Mouse (Mus musculus) neural tube, embryonic 15.5 days (tissue): ENCODE data around the gene Rad9b. TPM values are rescaled to one million over a fixed set of nuclear protein-coding genes. Genes with fewer than 3 reads are reported as not detected.
"Not testable (repeated sequence)": the region's sequence is repeated elsewhere in the genome, so short reads cannot be mapped to it uniquely, and the experiment has no call there.

ENCODE experiments used
- ATAC-seq: fragments of 200-750 bp; cut with Nextera tagmentation; 2 replicates; pipeline ENCODE4 v1.8.0; 2017; ENCODE audit warnings: mild to moderate bottlenecking, moderate TSS enrichment, moderate library complexity; ENCODE audit not compliant: low FRiP score
- H3K27ac ChIP-seq: fragments of 300-500 bp; sonication (generic); replicated peaks from 2 replicates; pipeline ENCODE4 v1.5.1; 2015; ENCODE audit warnings: mild to moderate bottlenecking, inconsistent platforms
- H3K27me3 ChIP-seq: fragments of 300-500 bp; sonication (generic); replicated peaks from 2 replicates; pipeline ENCODE4 v1.6.1; 2015; ENCODE audit warnings: inconsistent platforms
- H3K36me3 ChIP-seq: fragments of 300-500 bp; sonication (generic); 2 replicates; pipeline ENCODE4 v1.6.1; 2015; ENCODE audit warnings: inconsistent platforms
- H3K4me1 ChIP-seq: fragments of 300-500 bp; sonication (generic); 2 replicates; pipeline ENCODE4 v1.6.1; 2015; ENCODE audit warnings: inconsistent platforms
- H3K4me2 ChIP-seq: fragments of 300-500 bp; sonication (generic); 2 replicates; pipeline ENCODE4 v1.6.1; 2015; ENCODE audit warnings: inconsistent platforms, mild to moderate bottlenecking, moderate library complexity
- H3K4me3 ChIP-seq: fragments of 300-500 bp; sonication (generic); replicated peaks from 2 replicates; pipeline ENCODE4 v1.5.1; 2015; ENCODE audit warnings: mild to moderate bottlenecking, inconsistent platforms
- H3K9ac ChIP-seq: fragments of 300-500 bp; sonication (generic); replicated peaks from 2 replicates; pipeline ENCODE4 v1.6.1; 2015; ENCODE audit warnings: mild to moderate bottlenecking, inconsistent platforms
- H3K9me3 ChIP-seq: fragments of 300-500 bp; sonication (generic); replicated peaks from 2 replicates; pipeline ENCODE4 v1.6.1; 2016; ENCODE audit warnings: inconsistent platforms
- WGBS: fragments of 180-500 bp; shearing (Covaris S2); methylation state at CpG from one replicate; pipeline ENCODE4 v1.1.7; 2015; ENCODE audit warnings: mixed read lengths; 5-methylcytosine and 5-hydroxymethylcytosine counted together
- polyA plus RNA-seq: library from polyadenylated mRNA; unstranded; fragments of >200 nt; fragmentation: Nextera tagmentation; extraction: Ambion mirVana; gene quantifications from 2 replicates; pipeline ENCODE4 v1.2.1, GENCODE M21; 2015

The Rad9b gene
- polyA plus RNA-seq, 1 experiment from 2014 or later, result 22.1 TPM

- no peaks in the 10 kb centered on the region for H3K4me1 ChIP-seq
- H3K36me3 ChIP-seq, result peaks cover 50% of the 10 kb centered on the region
- H3K9ac ChIP-seq, result no peak overlapping the region
- no peaks in the 10 kb centered on the region for H3K9me3 ChIP-seq
- H3K27me3 ChIP-seq, result no peaks in the 10 kb centered on the region
- H3K4me3 ChIP-seq, result no peak overlapping the region
- WGBS, result 67% methylated on average over 8 of the region's 8 CpGs
- H3K27ac ChIP-seq, result no peak overlapping the region
- no peak for ATAC-seq
- no peak overlapping the region for H3K4me2 ChIP-seq
Observed at GRCm38 (mm10) chr5:122323523-122323922, 30.5 kb downstream of the Rad9b start.

- WGBS, result 83% methylated on average over 12 of the region's 12 CpGs
- no peak for ATAC-seq
- no peak overlapping the region for H3K4me2 ChIP-seq
- no peak overlapping the region for H3K27ac ChIP-seq
- H3K36me3 ChIP-seq, result peaks cover 36% of the 10 kb centered on the region
- H3K27me3 ChIP-seq, result no peaks in the 10 kb centered on the region
- H3K9ac ChIP-seq, result no peak overlapping the region
- H3K9me3 ChIP-seq, result no peaks in the 10 kb centered on the region
- no peaks in the 10 kb centered on the region for H3K4me1 ChIP-seq
- no peak overlapping the region for H3K4me3 ChIP-seq
Observed at GRCm38 (mm10) chr5:122320205-122320781, 33.7 kb downstream of the Rad9b start.

- H3K4me3 ChIP-seq, result no peak overlapping the region
- peaks cover 30% of the 10 kb centered on the region for H3K36me3 ChIP-seq
- no peaks in the 10 kb centered on the region for H3K9me3 ChIP-seq
- no peak overlapping the region for H3K9ac ChIP-seq
- H3K4me2 ChIP-seq, result no peak overlapping the region
- H3K27me3 ChIP-seq, result no peaks in the 10 kb centered on the region
- 77% methylated on average over 14 of the region's 14 CpGs for WGBS
- H3K4me1 ChIP-seq, result peaks cover 3% of the 10 kb centered on the region; the same call in 1 of the 2 replicates
- H3K27ac ChIP-seq, result 0 out of 2 replicates have a peak overlapping the region, but pooled peaks have one; percentile 13
- ATAC-seq, result no peak
Observed at GRCm38 (mm10) chr5:122319474-122320204, 34.4 kb downstream of the Rad9b start.

- H3K9me3 ChIP-seq, H3K4me2 ChIP-seq, H3K27me3 ChIP-seq, H3K4me3 ChIP-seq, H3K27ac ChIP-seq, H3K4me1 ChIP-seq, H3K9ac ChIP-seq, ATAC-seq: not testable (repeated sequence)
- peaks cover 27% of the 10 kb centered on the region; the same call in 1 of the 2 replicates for H3K36me3 ChIP-seq
- 77% methylated on average over 3 of the region's 3 CpGs for WGBS
Observed at GRCm38 (mm10) chr5:122318976-122319375, 35.1 kb downstream of the Rad9b start.

- Histone ChIP-seq H3K4me1 (peaks cover 8% of the 10 kb centered on the region; the same call in 1 of the 2 replicates), H3K36me3 (peaks cover 31% of the 10 kb centered on the region), H3K4me2 (no peak overlapping the region), H3K9me3 (no peaks in the 10 kb centered on the region), H3K27me3 (no peaks in the 10 kb centered on the region), H3K27ac (no peak overlapping the region), H3K9ac (no peak overlapping the region), H3K4me3 (no peak overlapping the region)
- 83% methylated on average over 3 of the region's 3 CpGs for WGBS
- ATAC-seq, result no peak
Observed at GRCm38 (mm10) chr5:122318100-122318499, 35.9 kb downstream of the Rad9b start.

- Histone ChIP-seq H3K4me3 (no peak overlapping the region), H3K4me2 (no peak overlapping the region), H3K4me1 (peaks cover 9% of the 10 kb centered on the region), H3K27me3 (no peaks in the 10 kb centered on the region), H3K9ac (no peak overlapping the region), H3K27ac (no peak overlapping the region), H3K9me3 (no peaks in the 10 kb centered on the region), H3K36me3 (peaks cover 28% of the 10 kb centered on the region)
- no peak for ATAC-seq
- WGBS, result 80% methylated on average over 11 of the region's 11 CpGs
Observed at GRCm38 (mm10) chr5:122317329-122318045, 36.5 kb downstream of the Rad9b start.

DNA sequence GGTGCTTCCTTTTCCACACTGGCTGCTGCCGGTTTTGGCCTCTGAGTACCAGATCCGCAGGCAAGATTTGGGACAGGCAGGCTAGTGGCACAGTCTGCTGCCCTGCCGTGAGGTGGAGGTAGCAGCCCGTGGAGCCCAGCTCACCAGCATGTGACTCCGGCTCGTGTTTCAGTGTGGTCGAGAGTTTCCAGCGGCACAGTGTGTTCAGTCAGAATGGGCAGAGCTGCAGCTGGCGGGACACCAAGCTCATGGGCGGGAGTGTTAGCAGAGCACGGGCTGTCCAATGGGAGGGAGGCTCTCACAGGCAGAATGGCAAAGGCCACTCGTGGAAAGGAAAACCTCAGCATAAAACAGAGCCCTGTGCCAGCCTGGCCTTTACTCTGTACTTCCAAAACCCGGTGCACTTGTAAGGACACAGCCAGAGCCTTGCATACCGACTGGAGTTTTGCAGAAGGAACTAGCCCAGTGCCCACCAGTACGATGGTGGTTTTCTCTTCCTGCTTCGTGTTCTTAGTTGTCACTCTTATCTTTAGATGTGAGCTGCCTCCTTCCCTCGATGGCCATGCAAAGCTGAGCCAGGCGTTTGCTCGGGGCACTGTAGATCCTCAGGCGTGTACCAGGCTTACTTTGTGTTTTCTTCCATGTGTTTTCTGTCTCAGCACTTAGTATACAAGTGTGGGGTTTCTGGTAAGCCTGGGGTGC lies 38.9 kb downstream of the Rad9b start:
- no peaks in the 10 kb centered on the region for H3K27me3 ChIP-seq
- H3K9me3 ChIP-seq, result no peaks in the 10 kb centered on the region
- 74% methylated on average over 20 of the region's 20 CpGs for WGBS
- H3K4me1 ChIP-seq, result peaks cover 12% of the 10 kb centered on the region
- H3K27ac ChIP-seq, result no peak overlapping the region
- peaks cover 12% of the 10 kb centered on the region for H3K36me3 ChIP-seq
- no peak overlapping the region for H3K4me2 ChIP-seq
- ATAC-seq, result 0 out of 2 replicates have a peak, but pooled peaks have one; percentile 21
- no peak overlapping the region for H3K9ac ChIP-seq
- no peak overlapping the region for H3K4me3 ChIP-seq

GRCm38 (mm10) chr5:122312942-122313684 lies 40.9 kb downstream of the Rad9b start:
- no peak overlapping the region for H3K9ac ChIP-seq
- H3K36me3 ChIP-seq, result peaks cover 15% of the 10 kb centered on the region; the same call in 1 of the 2 replicates
- H3K4me3 ChIP-seq, result no peak overlapping the region
- no peaks in the 10 kb centered on the region for H3K9me3 ChIP-seq
- H3K4me2 ChIP-seq, result no peak overlapping the region
- ATAC-seq, result no peak
- H3K27me3 ChIP-seq, result no peaks in the 10 kb centered on the region
- 86% methylated on average over 17 of the region's 17 CpGs for WGBS
- H3K27ac ChIP-seq, result no peak overlapping the region
- H3K4me1 ChIP-seq, result peaks cover 12% of the 10 kb centered on the region

DNA sequence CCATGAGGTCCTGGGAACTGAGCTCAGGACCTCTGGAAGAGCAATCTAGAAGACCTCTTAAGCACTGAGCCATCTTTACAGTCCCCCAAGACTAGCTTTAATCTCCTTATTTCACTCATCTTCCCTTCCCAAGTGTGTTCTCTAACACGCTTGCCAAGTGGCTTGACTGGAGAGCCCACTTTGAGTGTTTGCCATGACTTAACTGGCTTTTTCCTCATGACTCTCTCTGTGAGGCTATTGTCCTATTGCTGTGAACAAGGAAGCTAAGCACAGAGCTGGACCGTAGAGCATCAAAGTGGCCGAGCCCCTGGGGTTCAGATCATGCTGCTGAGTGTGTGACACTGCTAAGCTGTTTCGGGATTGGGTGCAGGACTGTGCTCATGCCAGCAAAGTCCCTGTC lies 41.7 kb downstream of the Rad9b start:
- Histone ChIP-seq H3K9me3 (no peaks in the 10 kb centered on the region), H3K4me3 (no peak overlapping the region), H3K9ac (no peak overlapping the region), H3K27ac (no peak overlapping the region), H3K4me2 (no peak overlapping the region), H3K27me3 (no peaks in the 10 kb centered on the region), H3K4me1 (peaks cover 12% of the 10 kb centered on the region), H3K36me3 (peaks cover 18% of the 10 kb centered on the region; the same call in 1 of the 2 replicates)
- no peak for ATAC-seq
- WGBS, result 89% methylated on average over 4 of the region's 4 CpGs

DNA sequence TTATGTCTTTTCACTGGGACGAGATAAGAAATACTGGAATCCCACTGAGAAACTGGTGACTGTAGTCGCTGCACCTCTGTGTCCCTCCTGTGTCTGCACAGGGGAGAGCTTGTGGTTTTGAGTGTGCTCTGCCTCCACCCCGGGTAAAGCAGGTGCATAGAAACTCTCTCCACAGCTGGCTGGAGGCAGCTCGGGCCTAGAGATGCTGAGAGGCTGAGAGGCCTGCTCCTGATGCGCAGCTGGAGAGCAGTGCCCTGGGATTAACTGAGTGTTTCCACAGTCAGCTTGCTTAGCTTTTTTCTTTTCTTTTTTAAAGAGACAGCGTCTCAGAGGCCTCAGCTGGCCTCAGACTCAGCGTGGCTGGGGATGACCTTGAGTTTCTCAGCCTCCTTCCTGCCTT lies 42.3 kb downstream of the Rad9b start:
- 64% methylated on average over 7 of the region's 7 CpGs for WGBS
- no peak overlapping the region for H3K9ac ChIP-seq
- peaks cover 18% of the 10 kb centered on the region; the same call in 1 of the 2 replicates for H3K36me3 ChIP-seq
- no peak overlapping the region for H3K4me3 ChIP-seq
- peaks cover 12% of the 10 kb centered on the region for H3K4me1 ChIP-seq
- no peaks in the 10 kb centered on the region for H3K9me3 ChIP-seq
- no peaks in the 10 kb centered on the region for H3K27me3 ChIP-seq
- H3K4me2 ChIP-seq, result no peak overlapping the region
- H3K27ac ChIP-seq, result no peak overlapping the region
- ATAC-seq, result no peak

DNA sequence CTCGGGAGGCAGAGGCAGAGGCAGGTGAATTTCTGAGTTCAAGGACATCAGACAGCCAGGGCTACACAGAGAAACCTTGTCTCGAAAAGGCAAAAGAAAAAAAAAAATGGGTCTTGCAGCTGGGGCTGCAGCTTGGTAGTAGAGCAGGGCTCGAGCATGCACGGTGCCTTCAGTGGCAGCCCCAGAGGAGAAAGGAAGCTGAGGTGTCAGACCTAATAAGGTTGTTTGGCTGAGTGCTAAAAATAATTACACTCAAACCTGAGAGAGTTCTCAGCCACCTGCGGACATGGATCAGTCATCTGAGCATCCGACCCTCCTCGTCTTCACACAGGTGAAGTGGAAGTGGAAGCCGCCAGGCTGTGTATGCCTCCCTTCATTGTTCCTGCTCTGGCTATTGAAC lies 43.3 kb downstream of the Rad9b start:
- peaks cover 18% of the 10 kb centered on the region; the same call in 1 of the 2 replicates for H3K36me3 ChIP-seq
- ATAC-seq, result no peak
- no peak overlapping the region; the same call in 1 of the 2 replicates for H3K27ac ChIP-seq
- H3K9ac ChIP-seq, result no peak overlapping the region
- H3K4me3 ChIP-seq, result no peak overlapping the region
- H3K4me2 ChIP-seq, result no peak overlapping the region
- peaks cover 12% of the 10 kb centered on the region for H3K4me1 ChIP-seq
- H3K27me3 ChIP-seq, result no peaks in the 10 kb centered on the region
- no peaks in the 10 kb centered on the region for H3K9me3 ChIP-seq
- WGBS, result 89% methylated on average over 8 of the region's 8 CpGs
